Mouse (Mus musculus): ENCODE measurements around the gene Il17c. TPM values are rescaled to one million over a fixed set of nuclear protein-coding genes. Genes with fewer than 3 reads are reported as not detected.

Il17c gene
- 0.54 TPM for polyA plus RNA-seq (2017; shearing (Covaris generic))

GRCm38 (mm10) chr8:122421376-122422070 lies at the start of gene Il17c:
TSS of gene Il17c (plus strand) at chr8:122422020.

GRCm38 (mm10) chr8:122376365-122377231 lies 45.2 kb upstream of the Il17c start, which contains the start of gene Zc3h18:
TSS of gene Zc3h18 (plus strand) at chr8:122376609.

GRCm38 (mm10) chr8:122432443-122433268 lies 10.8 kb downstream of the Il17c start, which contains the start of gene Cyba:
TSS of gene Cyba (minus strand) at chr8:122432930.

DNA sequence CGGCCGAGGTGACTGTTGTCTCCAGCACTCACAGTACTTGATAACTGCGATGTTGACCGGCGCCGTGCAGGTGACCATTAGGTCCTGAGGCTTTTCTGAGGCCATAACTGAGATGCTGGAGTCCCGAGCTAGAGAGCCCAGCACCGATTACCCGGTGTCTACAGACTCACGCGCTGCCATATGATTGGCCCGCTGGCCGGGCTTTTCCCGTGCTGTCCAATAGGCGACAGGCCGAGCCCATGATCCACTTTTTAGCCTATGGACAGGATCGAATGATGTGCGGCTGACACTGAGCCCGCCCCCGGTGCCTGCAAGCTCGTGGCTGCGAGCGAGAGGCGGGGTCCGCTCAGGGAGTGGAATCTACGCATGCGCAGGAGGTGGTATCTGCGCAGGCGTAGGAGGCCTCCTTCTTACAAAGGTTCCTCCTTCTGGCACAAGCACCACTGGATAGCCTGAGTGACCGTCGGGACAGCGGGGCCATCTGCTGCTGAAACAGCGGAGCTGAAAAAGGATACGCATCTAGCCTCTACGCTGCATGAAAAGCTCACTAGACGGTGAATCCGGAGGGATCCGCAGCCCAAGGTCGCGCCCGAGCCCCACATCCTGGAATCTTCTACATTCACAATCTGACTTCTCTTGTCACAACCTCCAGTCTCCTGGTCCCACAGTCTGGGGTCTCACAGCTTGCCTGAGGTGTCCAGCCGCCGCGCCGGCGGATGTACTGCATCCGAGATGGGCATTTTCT lies 21.6 kb downstream of the Il17c start, which contains the start of gene Mvd:
Gene Mvd (minus strand): TSS at position 161 of the 745 bp plus-strand sequence.

GRCm38 (mm10) chr8:122460524-122461472 lies 39.0 kb downstream of the Il17c start, which contains the start of gene Snai3:
TSS of gene Snai3 (minus strand) at chr8:122460733.

Other genes starting within 250 kb of the Il17c start
- gene Zfpm1, start 139.9 kb upstream of the Il17c start, polyA plus RNA-seq (2017; shearing (Covaris generic)): 55.0 TPM
- gene Trhr2, start 61.3 kb upstream of the Il17c start, polyA plus RNA-seq (2017; shearing (Covaris generic)): not detected
- gene Zc3h18, start 45.4 kb upstream of the Il17c start, polyA plus RNA-seq (2017; shearing (Covaris generic)): 49.3 TPM
- 405 TPM for gene Cyba, start 10.9 kb downstream of the Il17c start, polyA plus RNA-seq (2017; shearing (Covaris generic))
- 10.3 TPM for gene Mvd, start 21.4 kb downstream of the Il17c start, polyA plus RNA-seq (2017; shearing (Covaris generic))
- 8.2 TPM for gene Snai3, start 38.7 kb downstream of the Il17c start, polyA plus RNA-seq (2017; shearing (Covaris generic))
- gene Rnf166, start 54.0 kb downstream of the Il17c start, polyA plus RNA-seq (2017; shearing (Covaris generic)): 170 TPM
- 44.4 TPM for gene Ctu2, start 54.1 kb downstream of the Il17c start, polyA plus RNA-seq (2017; shearing (Covaris generic))
- gene Piezo1, start 129.3 kb downstream of the Il17c start, polyA plus RNA-seq (2017; shearing (Covaris generic)): 35.1 TPM
- gene Cdt1, start 146.0 kb downstream of the Il17c start, polyA plus RNA-seq (2017; shearing (Covaris generic)): 77.6 TPM
- 151 TPM for gene Aprt, start 154.9 kb downstream of the Il17c start, polyA plus RNA-seq (2017; shearing (Covaris generic))
- gene Galns, start 189.4 kb downstream of the Il17c start, polyA plus RNA-seq (2017; shearing (Covaris generic)): 7.4 TPM
- gene Trappc2l, start 189.6 kb downstream of the Il17c start, polyA plus RNA-seq (2017; shearing (Covaris generic)): 33.9 TPM
- not detected for gene Pabpn1l, start 200.7 kb downstream of the Il17c start, polyA plus RNA-seq (2017; shearing (Covaris generic))

All from effector memory CD4-positive, alpha-beta T cell, adult 5 months (primary cell).